Mouse (Mus musculus): ENCODE data around the gene Pcx.

- TF ChIP-seq POLR2A (IDR thresholded peaks at IDR 0.05; ENCODE audit: insufficient read depth, low read depth, low read length), result no peak
- TF ChIP-seq CTCF (IDR thresholded peaks at IDR 0.05), result no peak
Observed at GRCm38 (mm10) chr19:4570237-4570613, 60.0 kb downstream of the Pcx start.

Data from heart, adult 2 months (tissue).